Mouse (Mus musculus) limb, embryonic 13.5 days (tissue): ENCODE measurements around the gene Gas2. TPM values are rescaled to one million over a fixed set of nuclear protein-coding genes. Genes with fewer than 3 reads are reported as not detected.

Experiments
- ATAC-seq: fragments of 200-750 bp; cut with Nextera tagmentation; 2 replicates; pipeline ENCODE4 v1.8.0; 2017; ENCODE audit warnings: low read depth, moderate number of reproducible peaks, moderate TSS enrichment; ENCODE audit not compliant: low FRiP score
- H3K27ac ChIP-seq: fragments of 300-500 bp; sonication (generic); 2 replicates; pipeline ENCODE4 v1.5.1; 2015; ENCODE audit warnings: inconsistent platforms, mild to moderate bottlenecking, moderate library complexity
- H3K27me3 ChIP-seq: fragments of 300-500 bp; sonication (generic); 2 replicates; pipeline ENCODE4 v1.6.1; 2015; ENCODE audit warnings: mild to moderate bottlenecking, inconsistent platforms
- H3K36me3 ChIP-seq: fragments of 300-500 bp; sonication (generic); 2 replicates; pipeline ENCODE4 v1.6.1; 2015; ENCODE audit warnings: inconsistent platforms, mild to moderate bottlenecking, moderate library complexity
- H3K4me1 ChIP-seq: fragments of 300-500 bp; sonication (generic); 2 replicates; pipeline ENCODE4 v1.6.1; 2015; ENCODE audit warnings: inconsistent platforms
- H3K4me2 ChIP-seq: fragments of 300-500 bp; sonication (generic); replicated peaks from 2 replicates; pipeline ENCODE4 v1.6.1; 2015; ENCODE audit warnings: inconsistent platforms, mild to moderate bottlenecking, moderate library complexity
- H3K4me3 ChIP-seq: fragments of 300-500 bp; sonication (generic); 2 replicates; pipeline ENCODE4 v1.5.1; 2015; ENCODE audit warnings: moderate library complexity, mild to moderate bottlenecking, inconsistent platforms
- H3K9ac ChIP-seq: fragments of 300-500 bp; sonication (generic); 2 replicates; pipeline ENCODE4 v1.6.1; 2015; ENCODE audit warnings: mild to moderate bottlenecking, inconsistent platforms
- H3K9me3 ChIP-seq: fragments of 300-500 bp; sonication (generic); 2 replicates; pipeline ENCODE4 v1.6.1; 2016; ENCODE audit warnings: inconsistent platforms
- WGBS: fragments of 180-500 bp; shearing (Covaris S2); methylation state at CpG from one replicate; pipeline ENCODE4 v1.1.7; 2015; 5-methylcytosine and 5-hydroxymethylcytosine counted together
- polyA plus RNA-seq: library from polyadenylated mRNA; unstranded; fragments of >200 nt; fragmentation: Nextera tagmentation; extraction: Ambion mirVana; gene quantifications from 2 replicates; pipeline ENCODE4 v1.2.1, GENCODE M21; 2015

Gas2 gene
- polyA plus RNA-seq, 1 experiment from 2014 or later, result 319 TPM

DNA sequence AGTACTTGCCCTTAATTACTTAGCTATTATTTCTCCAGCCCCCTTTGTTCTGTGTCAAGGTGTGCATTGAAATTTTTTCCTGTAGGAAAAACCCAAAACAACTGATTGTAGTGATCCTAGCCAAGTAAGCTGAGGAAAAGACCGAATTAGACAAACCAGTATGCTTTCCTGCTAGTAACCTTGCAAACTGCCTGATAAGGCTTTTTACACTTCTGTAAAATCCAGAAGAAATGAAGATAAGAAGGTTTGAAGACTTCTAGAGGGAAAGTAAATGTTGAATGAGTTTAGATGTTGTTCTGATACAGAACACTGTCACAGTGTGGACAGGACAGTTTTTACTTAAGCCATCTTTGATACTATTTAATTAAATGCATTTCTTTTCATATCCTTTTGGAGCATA is 75.5 kb downstream of the Gas2 start:
- no peak overlapping the region for H3K9ac ChIP-seq
- H3K4me2 ChIP-seq, result no peak overlapping the region
- H3K4me1 ChIP-seq, result peaks cover 25% of the 10 kb centered on the region
- H3K4me3 ChIP-seq, result no peak overlapping the region
- WGBS, result 89% methylated on average over 1 of the region's 1 CpGs
- H3K9me3 ChIP-seq, result no peaks in the 10 kb centered on the region
- no peaks in the 10 kb centered on the region for H3K27me3 ChIP-seq
- H3K27ac ChIP-seq, result no peak overlapping the region
- no peak for ATAC-seq
- H3K36me3 ChIP-seq, result peaks cover 11% of the 10 kb centered on the region; the same call in 1 of the 2 replicates

DNA sequence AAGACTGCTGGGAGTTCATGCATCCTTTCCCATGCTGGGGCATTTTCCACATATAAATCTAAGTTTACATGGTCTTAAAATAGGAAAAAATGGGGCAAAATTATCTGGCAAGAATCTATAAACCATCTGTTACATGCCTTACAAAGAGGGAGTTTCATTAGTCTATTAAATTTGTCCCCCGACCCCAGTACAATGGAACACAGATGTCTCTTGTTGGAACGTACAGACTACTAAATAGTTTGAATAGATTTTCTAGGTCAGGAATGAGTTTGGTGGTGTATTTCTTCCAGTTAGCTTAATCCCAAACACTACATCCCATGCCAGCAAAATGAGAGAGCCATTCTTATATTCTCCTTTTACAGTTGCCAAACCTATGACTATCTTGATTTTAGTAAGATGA is 78.6 kb downstream of the Gas2 start:
- Histone ChIP-seq H3K9me3 (no peaks in the 10 kb centered on the region), H3K4me2 (no peak overlapping the region), H3K9ac (no peak overlapping the region), H3K4me3 (no peak overlapping the region), H3K4me1 (peaks cover 25% of the 10 kb centered on the region), H3K27ac (peak overlapping the region; percentile 49; the same call in 1 of the 2 replicates), H3K27me3 (no peaks in the 10 kb centered on the region), H3K36me3 (peaks cover 27% of the 10 kb centered on the region)
- WGBS, result 18% methylated on average over 2 of the region's 2 CpGs
- ATAC-seq, result peak; percentile 86

DNA sequence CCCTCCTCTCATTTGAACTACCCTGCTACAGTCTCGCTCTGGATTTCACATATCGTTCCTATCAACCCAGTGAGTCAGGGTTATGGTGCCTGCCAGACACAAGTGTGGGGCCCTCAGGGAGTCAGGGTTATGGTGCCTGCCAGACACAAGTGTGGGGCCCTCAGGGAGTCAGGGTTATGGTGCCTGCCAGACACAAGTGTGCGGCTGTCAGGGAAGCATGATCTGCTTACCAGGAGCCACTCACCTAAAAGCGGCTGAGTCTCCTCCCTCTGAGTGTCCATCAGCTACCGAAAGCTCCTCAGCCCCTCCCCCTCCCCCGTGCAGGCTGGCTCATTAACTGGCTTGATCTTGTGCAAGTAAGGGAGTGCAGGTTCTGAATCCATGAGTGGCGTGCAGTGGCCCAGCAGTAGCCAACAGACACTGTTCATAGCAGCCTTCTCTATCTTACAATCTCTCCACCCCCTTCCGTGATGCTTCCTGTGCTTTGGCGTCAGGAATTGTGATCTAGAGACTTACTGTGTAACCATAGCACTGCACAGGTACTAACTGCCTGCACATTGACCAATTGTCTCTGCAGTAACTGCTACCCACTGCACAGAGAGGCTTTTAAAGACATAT is 93.7 kb downstream of the Gas2 start:
- H3K36me3 ChIP-seq, result peaks cover 33% of the 10 kb centered on the region
- ATAC-seq, result peak; percentile 75
- H3K27ac ChIP-seq, result peak overlapping the region; percentile 79
- H3K9me3 ChIP-seq, result no peaks in the 10 kb centered on the region
- H3K9ac ChIP-seq, result no peak overlapping the region
- no peaks in the 10 kb centered on the region for H3K27me3 ChIP-seq
- H3K4me1 ChIP-seq, result peaks cover 45% of the 10 kb centered on the region
- H3K4me3 ChIP-seq, result no peak overlapping the region
- H3K4me2 ChIP-seq, result no peak overlapping the region; the same call in 1 of the 2 replicates
- 19% methylated on average over 9 of the region's 9 CpGs for whole genome bisulfite sequencing

DNA sequence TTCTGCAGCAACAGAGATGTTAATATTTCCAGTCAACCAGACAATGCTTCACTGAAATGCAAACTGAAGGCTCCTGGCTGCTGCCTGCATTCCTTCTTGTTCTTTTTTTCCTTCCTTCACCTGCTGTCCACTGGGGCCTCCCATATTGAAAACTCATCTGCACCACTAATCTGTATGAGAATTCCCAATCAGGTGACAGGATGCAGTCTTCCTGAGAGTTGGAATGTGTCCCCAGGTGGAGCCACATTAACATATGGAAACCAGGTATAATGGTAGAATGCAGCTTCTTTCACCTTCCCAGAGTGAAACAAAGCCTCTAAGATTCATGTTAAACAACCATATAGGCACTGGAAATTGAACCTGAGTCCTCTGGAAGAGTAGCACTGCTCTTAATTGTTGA is 96.0 kb downstream of the Gas2 start:
- Histone ChIP-seq H3K9ac (no peak overlapping the region), H3K9me3 (no peaks in the 10 kb centered on the region), H3K27me3 (no peaks in the 10 kb centered on the region), H3K27ac (no peak overlapping the region), H3K4me1 (peaks cover 46% of the 10 kb centered on the region), H3K36me3 (peaks cover 22% of the 10 kb centered on the region), H3K4me3 (no peak overlapping the region), H3K4me2 (no peak overlapping the region)
- no peak for ATAC-seq

GRCm38 (mm10) chr7:51960698-51961374 is 99.0 kb downstream of the Gas2 start:
- H3K4me1 ChIP-seq, result peaks cover 16% of the 10 kb centered on the region
- no peak for ATAC-seq
- H3K4me2 ChIP-seq, result no peak overlapping the region

GRCm38 (mm10) chr7:51962219-51962952 is 100.6 kb downstream of the Gas2 start:
- no peaks in the 10 kb centered on the region for H3K9me3 ChIP-seq
- no peak overlapping the region for H3K4me3 ChIP-seq
- H3K36me3 ChIP-seq, result peaks cover 42% of the 10 kb centered on the region
- WGBS, result 69% methylated on average over 10 of the region's 10 CpGs
- H3K4me1 ChIP-seq, result peaks cover 12% of the 10 kb centered on the region
- no peak overlapping the region for H3K9ac ChIP-seq
- H3K4me2 ChIP-seq, result no peak overlapping the region
- ATAC-seq, result no peak
- H3K27me3 ChIP-seq, result no peaks in the 10 kb centered on the region
- no peak overlapping the region for H3K27ac ChIP-seq

More at GRCm38 (mm10) chr7:51960698-51961374, 99.0 kb downstream of the Gas2 start:
- 58% methylated on average over 6 of the region's 6 CpGs for WGBS
- peaks cover 38% of the 10 kb centered on the region for H3K36me3 ChIP-seq
- H3K9me3 ChIP-seq, result no peaks in the 10 kb centered on the region
- no peak overlapping the region for H3K4me3 ChIP-seq
- no peak overlapping the region for H3K9ac ChIP-seq
- H3K27ac ChIP-seq, result no peak overlapping the region
- no peaks in the 10 kb centered on the region for H3K27me3 ChIP-seq

DNA sequence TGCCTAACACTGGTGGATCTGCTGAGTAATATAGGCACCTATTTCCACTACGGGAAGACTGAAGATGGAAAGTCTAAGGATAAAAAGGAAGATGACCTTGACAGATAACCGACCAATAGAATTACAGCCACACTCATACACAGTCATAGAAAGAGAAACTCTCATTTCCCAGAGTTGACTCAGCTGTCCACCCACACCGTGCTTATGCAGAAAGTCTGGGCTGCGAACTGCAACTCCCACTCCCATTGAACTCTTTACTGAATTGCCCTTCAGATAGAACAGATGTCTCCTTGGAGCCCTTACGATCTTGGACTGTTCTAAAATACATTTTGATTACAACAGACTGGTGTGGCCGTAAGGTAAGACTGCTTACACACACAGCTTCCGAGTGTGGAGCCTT is 102.9 kb downstream of the Gas2 start:
- Histone ChIP-seq H3K36me3 (peaks cover 41% of the 10 kb centered on the region), H3K4me1 (peaks cover 25% of the 10 kb centered on the region), H3K27me3 (no peaks in the 10 kb centered on the region), H3K9me3 (no peaks in the 10 kb centered on the region), H3K9ac (no peak overlapping the region), H3K4me2 (no peak overlapping the region), H3K4me3 (no peak overlapping the region), H3K27ac (no peak overlapping the region)
- WGBS, result 94% methylated on average over 7 of the region's 7 CpGs
- ATAC-seq, result no peak

DNA sequence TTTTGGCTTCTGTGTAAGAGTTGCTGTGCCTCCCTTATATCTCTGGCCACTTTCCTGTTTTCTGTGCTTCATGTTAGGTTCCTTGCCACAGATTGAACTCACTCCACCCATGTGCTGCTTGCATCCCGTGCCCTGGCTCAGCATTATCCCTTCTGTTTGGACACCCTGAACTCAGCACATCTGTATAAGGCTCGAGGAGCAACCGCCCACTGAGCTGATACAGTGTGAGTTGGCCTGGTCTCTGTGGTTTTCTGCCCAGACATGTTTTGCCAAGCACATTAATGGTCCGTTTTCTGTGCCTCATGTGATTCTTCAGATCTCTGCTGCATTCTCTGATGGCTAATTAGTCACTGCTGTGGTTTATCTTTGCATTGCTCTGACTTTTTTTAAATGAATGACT is 105.8 kb downstream of the Gas2 start:
- Histone ChIP-seq H3K4me1 (peaks cover 32% of the 10 kb centered on the region), H3K4me3 (no peak overlapping the region), H3K27me3 (no peaks in the 10 kb centered on the region), H3K9ac (no peak overlapping the region), H3K9me3 (no peaks in the 10 kb centered on the region), H3K4me2 (no peak overlapping the region), H3K27ac (peak overlapping the region; percentile 39; the same call in 1 of the 2 replicates), H3K36me3 (peaks cover 49% of the 10 kb centered on the region)
- no peak for ATAC-seq
- WGBS, result 80% methylated on average over 4 of the region's 4 CpGs

DNA sequence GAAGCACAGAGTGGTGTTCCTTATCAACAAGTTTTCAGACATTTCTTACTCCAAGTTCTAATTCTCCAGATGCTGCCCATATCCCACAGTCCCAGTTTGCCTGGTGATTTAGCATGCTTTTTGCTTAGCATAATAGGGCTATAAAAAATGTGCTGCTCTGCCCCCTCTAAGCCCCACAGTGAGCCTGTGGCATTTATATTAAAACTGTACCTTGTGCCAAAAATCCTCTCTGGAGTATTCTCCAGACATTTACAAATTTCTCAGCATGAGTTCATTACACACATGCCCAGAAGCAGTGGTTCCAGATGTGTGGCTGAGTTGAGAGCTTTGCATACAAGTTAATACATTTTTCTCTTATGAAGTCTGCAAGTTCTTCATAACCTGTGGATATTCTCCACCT is 107.6 kb downstream of the Gas2 start:
- Histone ChIP-seq H3K9ac (no peak overlapping the region), H3K27me3 (no peaks in the 10 kb centered on the region), H3K4me2 (no peak overlapping the region), H3K4me1 (peaks cover 44% of the 10 kb centered on the region), H3K4me3 (no peak overlapping the region), H3K27ac (peak overlapping the region; percentile 64; the same call in 1 of the 2 replicates), H3K9me3 (no peaks in the 10 kb centered on the region), H3K36me3 (peaks cover 40% of the 10 kb centered on the region)
- ATAC-seq, result peak; percentile 81

- no peaks in the 10 kb centered on the region for H3K27me3 ChIP-seq
- peaks cover 31% of the 10 kb centered on the region for H3K36me3 ChIP-seq
- H3K4me1 ChIP-seq, result peaks cover 53% of the 10 kb centered on the region
- H3K4me3 ChIP-seq, result no peak overlapping the region
- H3K9ac ChIP-seq, result no peak overlapping the region
- ATAC-seq, result no peak
- peak overlapping the region; percentile 69; the same call in 1 of the 2 replicates for H3K27ac ChIP-seq
- H3K9me3 ChIP-seq, result no peaks in the 10 kb centered on the region
- H3K4me2 ChIP-seq, result no peak overlapping the region
- WGBS, result 31% methylated on average over 6 of the region's 6 CpGs
Observed at GRCm38 (mm10) chr7:51972252-51972855, 110.5 kb downstream of the Gas2 start.

GRCm38 (mm10) chr7:51973091-51973490 is 111.3 kb downstream of the Gas2 start:
- Histone ChIP-seq H3K27me3 (no peaks in the 10 kb centered on the region), H3K9me3 (no peaks in the 10 kb centered on the region), H3K36me3 (peaks cover 27% of the 10 kb centered on the region), H3K4me3 (no peak overlapping the region), H3K9ac (no peak overlapping the region), H3K27ac (peak overlapping the region; percentile 48; the same call in 1 of the 2 replicates), H3K4me1 (peaks cover 51% of the 10 kb centered on the region), H3K4me2 (no peak overlapping the region)
- no peak for ATAC-seq
- WGBS, result 72% methylated on average over 5 of the region's 5 CpGs

GRCm38 (mm10) chr7:51973526-51973925 is 111.7 kb downstream of the Gas2 start:
- WGBS, result 75% methylated on average over 2 of the region's 2 CpGs
- ATAC-seq, result no peak
- no peak overlapping the region for H3K4me2 ChIP-seq

More at GRCm38 (mm10) chr7:51973526-51973925, 111.7 kb downstream of the Gas2 start:
- Histone ChIP-seq H3K27ac (no peak overlapping the region), H3K27me3 (no peaks in the 10 kb centered on the region), H3K4me3 (no peak overlapping the region), H3K9ac (no peak overlapping the region), H3K36me3 (peaks cover 27% of the 10 kb centered on the region), H3K9me3 (no peaks in the 10 kb centered on the region), H3K4me1 (peaks cover 47% of the 10 kb centered on the region)
